Mouse (Mus musculus) stomach, postnatal 0 days (tissue): ENCODE results near the gene Als2cr12.

Experiments
- CTCF ChIP-seq: IDR thresholded peaks from 2 replicates; pipeline ENCODE4 v1.5.1; 2016; ENCODE audit warnings: antibody characterized with exemption, low read depth, mild to moderate bottlenecking, moderate library complexity
- EP300 ChIP-seq: optimal IDR thresholded peaks from 2 replicates; pipeline ENCODE3; 2016; ENCODE audit warnings: antibody characterized with exemption

- no peak for TF ChIP-seq EP300
- TF ChIP-seq CTCF, result no peak
Observed at GRCm38 (mm10) chr1:58617076-58617475, 78.7 kb downstream of the Als2cr12 start.
